Mouse (Mus musculus) embryonic fibroblast, embryonic 13.5 days (primary cell): ENCODE results near the gene Anln.

Source experiments
- CTCF ChIP-seq: IDR thresholded peaks from 2 replicates; pipeline ENCODE4 v1.5.1; 2011; ENCODE audit warnings: mild to moderate bottlenecking, control low read depth, low read length, moderate library complexity, borderline replicate concordance; ENCODE audit not compliant: insufficient read depth
- POLR2A ChIP-seq: IDR thresholded peaks from 2 replicates; pipeline ENCODE4 v1.6.1; 2011; ENCODE audit warnings: low read depth, mild to moderate bottlenecking, control low read depth, low read length, moderate library complexity

DNA sequence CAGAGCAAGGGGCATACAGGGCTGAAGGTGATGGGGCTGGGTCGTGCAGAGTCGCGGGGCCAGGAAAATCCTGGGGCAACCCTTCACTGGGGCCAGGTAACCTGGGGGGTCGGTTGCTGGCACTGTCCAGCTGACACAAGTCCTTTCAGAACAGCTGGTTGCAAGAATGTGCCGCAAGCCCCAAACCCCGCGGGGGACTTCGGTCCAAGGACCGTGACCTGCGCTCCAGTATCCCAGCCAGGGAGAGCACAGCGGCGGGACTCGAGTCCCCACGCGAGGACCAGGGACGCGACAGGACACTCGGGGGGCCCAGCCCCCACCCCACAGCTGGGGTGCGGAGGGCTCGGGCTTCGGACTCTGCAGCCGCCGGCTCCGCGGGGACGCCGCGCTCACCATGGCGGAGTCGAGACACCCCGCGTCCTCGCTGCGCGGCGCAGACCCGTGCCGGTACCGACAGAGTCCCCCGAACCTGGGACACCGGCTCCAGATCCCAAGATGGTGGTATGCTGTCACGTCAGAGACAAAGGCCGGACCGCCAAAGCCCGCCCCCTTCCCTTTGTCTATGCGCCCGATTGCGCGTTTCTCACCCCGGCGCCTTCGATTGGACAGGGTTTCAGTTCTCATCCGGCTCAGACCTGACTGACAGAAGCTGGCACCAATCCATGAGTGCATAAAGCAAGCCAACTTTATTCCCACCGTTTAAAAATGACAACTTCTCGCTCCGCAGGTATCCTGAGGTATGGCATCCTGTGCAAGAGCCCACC, 81.7 kb downstream of the Anln start, which contains the start of gene Zfp810:
- peak; percentile 71 for TF ChIP-seq POLR2A
- no peak for TF ChIP-seq CTCF
